ENCODE assay signal across 7 mouse cellular contexts in the genomic region with DNA sequence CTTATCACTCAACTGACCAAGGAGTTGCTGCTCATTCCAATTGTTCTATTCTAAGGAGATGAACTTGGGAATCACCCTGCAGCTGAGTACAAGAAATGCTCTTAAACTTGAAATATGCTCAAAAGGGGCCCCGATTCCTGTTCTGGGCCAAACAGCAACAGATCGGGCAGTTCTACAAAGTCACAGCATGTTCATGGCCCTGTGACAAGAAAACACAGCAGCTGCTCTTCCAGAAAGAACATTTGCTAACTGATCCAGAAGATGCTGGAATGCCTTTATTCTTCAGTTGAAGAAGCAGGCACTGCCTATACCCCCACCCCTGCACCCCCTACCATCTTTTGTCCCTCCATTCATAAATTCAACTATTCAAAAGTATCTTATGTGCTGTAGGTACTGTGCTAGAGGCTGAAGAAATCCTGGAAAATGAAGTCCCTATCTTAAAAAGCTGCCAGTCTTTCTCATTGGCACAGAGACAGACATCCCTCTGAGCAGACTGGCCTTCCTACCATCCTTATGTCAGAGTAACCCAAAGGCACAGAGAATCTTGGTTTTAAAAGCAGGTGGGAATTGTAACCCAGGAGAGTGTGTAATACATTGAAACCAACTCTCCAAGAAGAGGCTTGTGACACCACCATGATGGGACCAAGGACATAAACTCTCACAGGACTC. TPM values are rescaled to one million over a fixed set of nuclear protein-coding genes. Genes with fewer than 3 reads are reported as not detected.
DNase-seq lines count a peak whose midpoint lies in the region.

No protein-coding gene starts in this region.

- peak; percentile 19 to 54 for DNase-seq in left cerebral cortex, postnatal 10 days (ENCODE audit: extremely low spot score in 1 of 2, low spot score in 2 of 2)
- no peak for DNase-seq in left cerebral cortex, adult 9 months (ENCODE audit: low spot score in 2 of 2)
- DNase-seq in cerebellum, adult 11-12 months, result peak; percentile 41
- DNase-seq in cerebellum, postnatal 36 days, result peak; percentile 14 to 53
- DNase-seq in layer of hippocampus, adult 9-11 months, result peak; percentile 52
- DNase-seq in frontal cortex, postnatal 36 days (ENCODE audit: low spot score in 2 of 2), result no peak
- DNase-seq in embryo, embryonic 9.5 days (ENCODE audit: extremely low spot score), result no peak

- intact Hi-C loops in left cerebral cortex, postnatal 10 days (cut with DNase I), result no loop called here

RNA-seq across cellular contexts. Expression of gene A730049H05Rik, which starts 3.4 kb away (rescaled TPM):
- not detected for total RNA-seq in left cerebral cortex, postnatal 10 days (2021)

RNA-seq across cellular contexts. Expression of gene Gm15737, which starts 56.3 kb away (rescaled TPM):
- not detected for total RNA-seq in left cerebral cortex, postnatal 10 days (2021)

Comparison
In these comparisons a context has a peak if more than half of its experiments do, and no peak if none do; other contexts are left out.
1. DNase-seq: peak in left cerebral cortex, postnatal 10 days (2 of 2), cerebellum, adult 11-12 months (single experiment), cerebellum, postnatal 36 days (2 of 2) and layer of hippocampus, adult 9-11 months (single experiment); none in left cerebral cortex, adult 9 months (0 of 2), frontal cortex, postnatal 36 days (0 of 2) and embryo, embryonic 9.5 days (single experiment).